Mouse (Mus musculus): ENCODE measurements around the gene Ms4a4d. TPM values are rescaled to one million over a fixed set of nuclear protein-coding genes. Genes with fewer than 3 reads are reported as not detected.
"Not testable (repeated sequence)": the region's sequence is repeated elsewhere in the genome, so short reads cannot be mapped to it uniquely, and the experiment has no call there.

Gene Ms4a4d
- 8.6 and 10.2 TPM in 2 replicates for polyA plus RNA-seq (2012; rRNA removed)

- Histone ChIP-seq H3K27me3 (ENCODE audit: control insufficient read depth, insufficient read depth, low read length) (no peaks in the 10 kb centered on the region), H3K4me1 (ENCODE audit: control insufficient read depth, insufficient read depth, insufficient read length) (peaks cover 8% of the 10 kb centered on the region), H3K4me3 (ENCODE audit: extremely low read depth, insufficient read depth, insufficient read length) (peak within 1 kb of the TSS; percentile 33), H3K36me3 (ENCODE audit: control insufficient read depth, insufficient read depth, low read length) (no peaks in the 10 kb centered on the region; the same call in 1 of the 2 replicates), H3K27ac (ENCODE audit: insufficient read depth, low read length) (peak within 1 kb of the TSS; percentile 70)
- 76% methylated on average over 7 of the region's 7 CpGs for WGBS
- TF ChIP-seq CTCF (IDR thresholded peaks at IDR 0.05; ENCODE audit: extremely low read depth, insufficient read depth, insufficient read length, insufficient replicate concordance), result no peak
- no peak for TF ChIP-seq POLR2A (IDR thresholded peaks at IDR 0.05; ENCODE audit: low read depth, low read length)
- DNase-seq (ENCODE audit: low read depth in 1 of 2, low spot score in 2 of 2), result no peak
Observed at GRCm38 (mm10) chr19:11536593-11536992, at the start of gene Ms4a4d. Gene Ms4a4d, plus strand, starts transcription at chr19:11536801.

- Histone ChIP-seq H3K4me3 (ENCODE audit: extremely low read depth, insufficient read depth, insufficient read length) (peak overlapping the region; percentile 10; the same call in 1 of the 2 replicates), H3K27ac (ENCODE audit: insufficient read depth, low read length) (peak overlapping the region; percentile 92), H3K4me1 (ENCODE audit: control insufficient read depth, insufficient read depth, insufficient read length) (peaks cover 24% of the 10 kb centered on the region), H3K36me3 (ENCODE audit: control insufficient read depth, insufficient read depth, low read length) (no peaks in the 10 kb centered on the region), H3K27me3 (ENCODE audit: control insufficient read depth, insufficient read depth, low read length) (no peaks in the 10 kb centered on the region)
- WGBS, result 24% methylated on average over 4 of the region's 4 CpGs
- DNase-seq (ENCODE audit: low read depth in 1 of 2, low spot score in 2 of 2), result peak; percentile 63 to 76
- TF ChIP-seq POLR2A (IDR thresholded peaks at IDR 0.05; ENCODE audit: low read depth, low read length), result peak; percentile 36; the same call in 1 of the 2 replicates
- no peak for TF ChIP-seq CTCF (IDR thresholded peaks at IDR 0.05; ENCODE audit: extremely low read depth, insufficient read depth, insufficient read length, insufficient replicate concordance)
Observed at GRCm38 (mm10) chr19:11491406-11492189, 45.0 kb upstream of the Ms4a4d start.

GRCm38 (mm10) chr19:11492671-11493070 is 43.9 kb upstream of the Ms4a4d start:
- DNase-seq (ENCODE audit: low read depth in 1 of 2, low spot score in 2 of 2), result no peak
- WGBS, result 72% methylated on average over 1 of the region's 1 CpGs

GRCm38 (mm10) chr19:11494519-11494918 is 42.1 kb upstream of the Ms4a4d start:
- H3K4me3 ChIP-seq (ENCODE audit: extremely low read depth, insufficient read depth, insufficient read length), result no peak overlapping the region
- DNase-seq (ENCODE audit: low read depth in 1 of 2, low spot score in 2 of 2), result peak; percentile 67 to 86
- TF ChIP-seq CTCF (IDR thresholded peaks at IDR 0.05; ENCODE audit: extremely low read depth, insufficient read depth, insufficient read length, insufficient replicate concordance) (no peak), POLR2A (IDR thresholded peaks at IDR 0.05; ENCODE audit: low read depth, low read length) (peak; percentile 14; the same call in 1 of the 2 replicates)
- WGBS, result 36% methylated on average over 3 of the region's 3 CpGs
- peak overlapping the region; percentile 92 for H3K27ac ChIP-seq (ENCODE audit: insufficient read depth, low read length)
- no peaks in the 10 kb centered on the region for H3K27me3 ChIP-seq (ENCODE audit: control insufficient read depth, insufficient read depth, low read length)
- H3K4me1 ChIP-seq (ENCODE audit: control insufficient read depth, insufficient read depth, insufficient read length), result peaks cover 26% of the 10 kb centered on the region
- peaks cover under 1% of the 10 kb centered on the region; the same call in 1 of the 2 replicates for H3K36me3 ChIP-seq (ENCODE audit: control insufficient read depth, insufficient read depth, low read length)

More at GRCm38 (mm10) chr19:11492671-11493070, 43.9 kb upstream of the Ms4a4d start:
- Histone ChIP-seq H3K27ac (ENCODE audit: insufficient read depth, low read length) (peak overlapping the region; percentile 91), H3K36me3 (ENCODE audit: control insufficient read depth, insufficient read depth, low read length) (no peaks in the 10 kb centered on the region), H3K4me3 (ENCODE audit: extremely low read depth, insufficient read depth, insufficient read length) (peak overlapping the region; percentile 42), H3K27me3 (ENCODE audit: control insufficient read depth, insufficient read depth, low read length) (no peaks in the 10 kb centered on the region), H3K4me1 (ENCODE audit: control insufficient read depth, insufficient read depth, insufficient read length) (peaks cover 24% of the 10 kb centered on the region)
- no peak for TF ChIP-seq POLR2A (IDR thresholded peaks at IDR 0.05; ENCODE audit: low read depth, low read length)
- no peak for TF ChIP-seq CTCF (IDR thresholded peaks at IDR 0.05; ENCODE audit: extremely low read depth, insufficient read depth, insufficient read length, insufficient replicate concordance)

GRCm38 (mm10) chr19:11496361-11496760 is 40.2 kb upstream of the Ms4a4d start:
- H3K4me1 ChIP-seq (ENCODE audit: control insufficient read depth, insufficient read depth, insufficient read length), result peaks cover 21% of the 10 kb centered on the region
- no peaks in the 10 kb centered on the region for H3K27me3 ChIP-seq (ENCODE audit: control insufficient read depth, insufficient read depth, low read length)
- peaks cover 1% of the 10 kb centered on the region; the same call in 1 of the 2 replicates for H3K36me3 ChIP-seq (ENCODE audit: control insufficient read depth, insufficient read depth, low read length)
- DNase-seq (ENCODE audit: low read depth in 1 of 2, low spot score in 2 of 2), result no peak
- peak overlapping the region; percentile 76 for H3K27ac ChIP-seq (ENCODE audit: insufficient read depth, low read length)
- WGBS, result 84% methylated on average over 6 of the region's 6 CpGs
- TF ChIP-seq POLR2A (IDR thresholded peaks at IDR 0.05; ENCODE audit: low read depth, low read length), result no peak
- no peak for TF ChIP-seq CTCF (IDR thresholded peaks at IDR 0.05; ENCODE audit: extremely low read depth, insufficient read depth, insufficient read length, insufficient replicate concordance)
- no peak overlapping the region for H3K4me3 ChIP-seq (ENCODE audit: extremely low read depth, insufficient read depth, insufficient read length)

- H3K27me3 ChIP-seq (ENCODE audit: control insufficient read depth, insufficient read depth, low read length); H3K36me3 ChIP-seq (ENCODE audit: control insufficient read depth, insufficient read depth, low read length): not testable (repeated sequence)
- DNase-seq (ENCODE audit: low read depth in 1 of 2, low spot score in 2 of 2), result peak in 1 of 2 experiments; percentile 57
- peak overlapping the region; percentile 52; the same call in 1 of the 2 replicates for H3K4me3 ChIP-seq (ENCODE audit: extremely low read depth, insufficient read depth, insufficient read length)
- peak overlapping the region; percentile 85 for H3K27ac ChIP-seq (ENCODE audit: insufficient read depth, low read length)
- H3K4me1 ChIP-seq (ENCODE audit: control insufficient read depth, insufficient read depth, insufficient read length), result peaks cover 22% of the 10 kb centered on the region
- 5% methylated on average over 1 of the region's 1 CpGs for WGBS
Observed at GRCm38 (mm10) chr19:11497300-11497699, 39.3 kb upstream of the Ms4a4d start.

- no peak for DNase-seq (ENCODE audit: low read depth in 1 of 2, low spot score in 2 of 2)
- H3K36me3 ChIP-seq (ENCODE audit: control insufficient read depth, insufficient read depth, low read length), result peaks cover 7% of the 10 kb centered on the region
- no peak for TF ChIP-seq CTCF (IDR thresholded peaks at IDR 0.05; ENCODE audit: extremely low read depth, insufficient read depth, insufficient read length, insufficient replicate concordance)
- TF ChIP-seq POLR2A (IDR thresholded peaks at IDR 0.05; ENCODE audit: low read depth, low read length), result no peak
- WGBS, result 31% methylated on average over 1 of the region's 1 CpGs
- H3K4me3 ChIP-seq (ENCODE audit: extremely low read depth, insufficient read depth, insufficient read length), result no peak overlapping the region
- peaks cover 12% of the 10 kb centered on the region for H3K4me1 ChIP-seq (ENCODE audit: control insufficient read depth, insufficient read depth, insufficient read length)
- peak overlapping the region; percentile 74 for H3K27ac ChIP-seq (ENCODE audit: insufficient read depth, low read length)
- H3K27me3 ChIP-seq (ENCODE audit: control insufficient read depth, insufficient read depth, low read length), result no peaks in the 10 kb centered on the region
Observed at GRCm38 (mm10) chr19:11500796-11501195, 35.8 kb upstream of the Ms4a4d start.
